Mouse (Mus musculus) lung, adult 2 months (tissue): ENCODE results near the gene Clpb. TPM values are rescaled to one million over a fixed set of nuclear protein-coding genes. Genes with fewer than 3 reads are reported as not detected.

Experiments
- DNase-seq: peaks from one replicate; pipeline ENCODE4 v3.0.0; 2022
- H3K4me1 ChIP-seq: fragments of 200-500 bp; 2 replicates; pipeline ENCODE4 v1.6.1; 2011; ENCODE audit warnings: low read length; ENCODE audit not compliant: control insufficient read depth, insufficient read depth
- H3K4me3 ChIP-seq: fragments of 200-500 bp; replicated peaks from 2 replicates; pipeline ENCODE3; 2011; ENCODE audit warnings: low read depth, mild to moderate bottlenecking, control low read depth, low read length; ENCODE audit errors: extremely low read depth
- CTCF ChIP-seq: fragments of 200-500 bp; IDR thresholded peaks from 2 replicates; pipeline ENCODE4 v1.5.1; 2011; ENCODE audit warnings: mild to moderate bottlenecking, low read length, control low read depth; ENCODE audit not compliant: insufficient read depth
- POLR2A ChIP-seq: fragments of 200-500 bp; IDR thresholded peaks from 2 replicates; pipeline ENCODE4 v1.6.1; 2011; ENCODE audit warnings: low read depth, mild to moderate bottlenecking, control low read depth, low read length, borderline replicate concordance; ENCODE audit errors: extremely low read depth
- WGBS: fragments of 180-500 bp; shearing (Covaris S2); methylation state at CpG from one replicate; pipeline ENCODE4 v1.1.7; 2018; 5-methylcytosine and 5-hydroxymethylcytosine counted together
- polyA plus RNA-seq: library from polyadenylated mRNA; depleted of rRNA; stranded (reverse); fragments of >200 nt; gene quantifications from 2 replicates; pipeline ENCODE4 v1.2.3, GENCODE M21; 2012

Gene Clpb
- polyA plus RNA-seq, 1 experiment, result 15.5 TPM

GRCm38 (mm10) chr7:101823758-101824630 is 160.6 kb downstream of the Clpb start:
- TF ChIP-seq POLR2A (no peak), CTCF (no peak)
- no peak for DNase-seq
- Histone ChIP-seq H3K4me1 (peaks cover 4% of the 10 kb centered on the region; the same call in 1 of the 2 replicates), H3K4me3 (no peak overlapping the region)
- 84% methylated on average over 18 of the region's 18 CpGs for WGBS

DNA sequence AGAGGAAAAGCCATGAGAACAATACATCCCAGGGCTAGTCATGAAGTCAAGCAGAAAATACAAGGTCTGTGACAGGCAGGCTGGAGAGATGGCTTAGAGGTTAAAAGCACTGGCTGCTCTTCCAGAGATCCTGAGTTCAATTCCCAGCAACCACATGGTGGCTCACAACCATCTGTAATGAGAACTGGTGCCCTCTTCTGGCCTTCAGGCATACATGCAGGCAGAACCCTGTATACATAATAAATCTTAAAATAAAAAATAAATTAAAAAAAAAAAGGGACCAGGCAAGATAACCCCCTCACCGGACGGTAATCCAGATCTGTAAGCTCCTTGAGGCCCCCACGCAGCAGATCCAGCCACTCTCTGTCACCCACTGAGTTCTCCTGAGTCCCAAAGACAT is 166.9 kb downstream of the Clpb start:
- TF ChIP-seq CTCF (no peak), POLR2A (no peak)
- Histone ChIP-seq H3K4me1 (no peaks in the 10 kb centered on the region), H3K4me3 (no peak overlapping the region)
- 97% methylated on average over 3 of the region's 3 CpGs for WGBS
- DNase-seq, result no peak

GRCm38 (mm10) chr7:101831437-101831836 is 168.0 kb downstream of the Clpb start:
- Histone ChIP-seq H3K4me1 (no peaks in the 10 kb centered on the region; the same call in 1 of the 2 replicates), H3K4me3 (no peak overlapping the region)
- 92% methylated on average over 8 of the region's 8 CpGs for WGBS
- TF ChIP-seq CTCF (no peak), POLR2A (no peak)
- no peak for DNase-seq

- WGBS, result 92% methylated on average over 4 of the region's 4 CpGs
- TF ChIP-seq CTCF (no peak), POLR2A (no peak)
- Histone ChIP-seq H3K4me3 (no peak overlapping the region), H3K4me1 (no peaks in the 10 kb centered on the region; the same call in 1 of the 2 replicates)
- no peak for DNase-seq
Observed at GRCm38 (mm10) chr7:101832372-101832771, 168.9 kb downstream of the Clpb start.

GRCm38 (mm10) chr7:101833352-101833751 is 169.9 kb downstream of the Clpb start:
- no peak for DNase-seq
- no peak for TF ChIP-seq CTCF
- TF ChIP-seq POLR2A, result no peak
- Histone ChIP-seq H3K4me3 (no peak overlapping the region), H3K4me1 (no peaks in the 10 kb centered on the region; the same call in 1 of the 2 replicates)
- 77% methylated on average over 5 of the region's 5 CpGs for WGBS

- Histone ChIP-seq H3K4me3 (no peak overlapping the region), H3K4me1 (no peaks in the 10 kb centered on the region; the same call in 1 of the 2 replicates)
- DNase-seq, result no peak
- TF ChIP-seq POLR2A (no peak), CTCF (no peak)
- WGBS, result 71% methylated on average over 3 of the region's 3 CpGs
Observed at GRCm38 (mm10) chr7:101833916-101834584, 170.6 kb downstream of the Clpb start.

DNA sequence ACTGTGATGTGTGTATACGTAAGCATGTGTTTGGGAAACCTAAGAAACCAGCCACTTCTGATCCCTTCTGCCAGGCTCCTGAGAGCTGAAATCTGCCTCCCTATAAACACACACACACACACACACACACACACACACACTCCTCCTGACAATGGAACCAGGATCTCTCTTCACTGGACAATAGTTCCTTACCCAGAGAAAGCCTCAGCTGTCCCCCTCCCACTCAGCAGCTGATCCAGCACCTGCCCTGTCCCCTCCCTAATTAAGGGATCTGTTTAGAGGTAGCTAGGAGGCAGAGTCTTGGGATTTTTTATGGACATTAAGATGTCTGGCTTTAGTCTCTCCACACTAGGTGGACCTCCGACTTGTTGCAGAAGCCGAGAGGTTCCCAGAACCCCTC is 171.5 kb downstream of the Clpb start:
- no peaks in the 10 kb centered on the region; the same call in 1 of the 2 replicates for H3K4me1 ChIP-seq
- 66% methylated on average over 3 of the region's 3 CpGs for WGBS
- DNase-seq, result no peak
- no peak overlapping the region for H3K4me3 ChIP-seq
- TF ChIP-seq CTCF, result no peak

GRCm38 (mm10) chr7:101835457-101836109 is 172.2 kb downstream of the Clpb start:
- no peak for TF ChIP-seq POLR2A
- TF ChIP-seq CTCF, result no peak
- WGBS, result 33% methylated on average over 5 of the region's 5 CpGs
- Histone ChIP-seq H3K4me3 (no peak overlapping the region), H3K4me1 (no peaks in the 10 kb centered on the region; the same call in 1 of the 2 replicates)
- DNase-seq, result no peak

GRCm38 (mm10) chr7:101836271-101837153 is 173.1 kb downstream of the Clpb start:
- TF ChIP-seq POLR2A, result no peak
- peak; percentile 61 for DNase-seq
- H3K4me1 ChIP-seq, result no peaks in the 10 kb centered on the region; the same call in 1 of the 2 replicates
- WGBS, result under 1% methylated on average over 63 of the region's 63 CpGs
- H3K4me3 ChIP-seq, result peak overlapping the region; percentile 95
